Mouse (Mus musculus): ENCODE data around the gene Mrvi1.

GRCm38 (mm10) chr7:111024912-111025311 lies 42.7 kb upstream of the Mrvi1 start:
- TF ChIP-seq POLR2A (IDR thresholded peaks at IDR 0.05; ENCODE audit: low read depth, low read length) (no peak), CTCF (conservative IDR thresholded peaks at IDR 0.05; ENCODE audit: insufficient read depth, insufficient read length, low read depth, low read length) (no peak)
